Mouse (Mus musculus): Measurements from ENCODE around the gene Lrrc75a. TPM values are rescaled to one million over a fixed set of nuclear protein-coding genes. Genes with fewer than 3 reads are reported as not detected.
A peak's percentile ranks its signal among the peaks of the same experiment; 100 is the strongest.

Gene Lrrc75a
- polyA plus RNA-seq, 1 experiment from 2014 or later: 10.0 TPM

- Histone ChIP-seq H3K9me3 (replicated peaks; ENCODE audit: control insufficient read depth, low read length, poor library complexity, severe bottlenecking) (no peaks in the 10 kb centered on the region), H3K4me3 (ENCODE audit: low read depth, low read length) (no peak overlapping the region), H3K27ac (ENCODE audit: low read length) (no peak overlapping the region), H3K27me3 (ENCODE audit: control insufficient read depth, insufficient read depth, low read depth, low read length) (no peaks in the 10 kb centered on the region), H3K4me2 (ENCODE audit: low read length) (no peak overlapping the region), H3K4me1 (ENCODE audit: control insufficient read depth, insufficient read depth, low read length) (no peaks in the 10 kb centered on the region), H3K36me3 (ENCODE audit: control insufficient read depth, insufficient read depth, low read length) (peaks cover 19% of the 10 kb centered on the region), H3K9ac (ENCODE audit: low read depth, low read length) (no peak overlapping the region)
- 76% methylated on average over 10 of the region's 10 CpGs for WGBS
- no peak for ATAC-seq
Measured at GRCm38 (mm10) chr11:62589391-62589790, 58.9 kb downstream of the Lrrc75a start.

- H3K4me1 ChIP-seq (ENCODE audit: control insufficient read depth, insufficient read depth, low read length): no peaks in the 10 kb centered on the region
- no peak overlapping the region for H3K4me2 ChIP-seq (ENCODE audit: low read length)
- no peak for ATAC-seq
- no peaks in the 10 kb centered on the region for H3K27me3 ChIP-seq (ENCODE audit: control insufficient read depth, insufficient read depth, low read depth, low read length)
- WGBS: 78% methylated on average over 5 of the region's 5 CpGs
- no peak overlapping the region for H3K4me3 ChIP-seq (ENCODE audit: low read depth, low read length)
- no peaks in the 10 kb centered on the region for H3K9me3 ChIP-seq (replicated peaks; ENCODE audit: control insufficient read depth, low read length, poor library complexity, severe bottlenecking)
- peaks cover 22% of the 10 kb centered on the region for H3K36me3 ChIP-seq (ENCODE audit: control insufficient read depth, insufficient read depth, low read length)
- no peak overlapping the region for H3K27ac ChIP-seq (ENCODE audit: low read length)
- no peak overlapping the region for H3K9ac ChIP-seq (ENCODE audit: low read depth, low read length)
Measured at GRCm38 (mm10) chr11:62587034-62587433, 61.3 kb downstream of the Lrrc75a start.

- 83% methylated on average over 9 of the region's 9 CpGs for WGBS
- Histone ChIP-seq H3K27me3 (ENCODE audit: control insufficient read depth, insufficient read depth, low read depth, low read length) (no peaks in the 10 kb centered on the region), H3K36me3 (ENCODE audit: control insufficient read depth, insufficient read depth, low read length) (peaks cover 18% of the 10 kb centered on the region)
Measured at GRCm38 (mm10) chr11:62584671-62585206, 63.6 kb downstream of the Lrrc75a start.

GRCm38 (mm10) chr11:62583031-62583430 is 65.3 kb downstream of the Lrrc75a start:
- Histone ChIP-seq H3K4me2 (ENCODE audit: low read length) (no peak overlapping the region), H3K36me3 (ENCODE audit: control insufficient read depth, insufficient read depth, low read length) (peaks cover 20% of the 10 kb centered on the region), H3K4me3 (ENCODE audit: low read depth, low read length) (no peak overlapping the region), H3K27me3 (ENCODE audit: control insufficient read depth, insufficient read depth, low read depth, low read length) (no peaks in the 10 kb centered on the region), H3K27ac (ENCODE audit: low read length) (no peak overlapping the region), H3K9me3 (replicated peaks; ENCODE audit: control insufficient read depth, low read length, poor library complexity, severe bottlenecking) (no peaks in the 10 kb centered on the region), H3K4me1 (ENCODE audit: control insufficient read depth, insufficient read depth, low read length) (no peaks in the 10 kb centered on the region), H3K9ac (ENCODE audit: low read depth, low read length) (no peak overlapping the region)
- WGBS: 48% methylated on average over 6 of the region's 6 CpGs
- no peak for ATAC-seq

More at GRCm38 (mm10) chr11:62584671-62585206, 63.6 kb downstream of the Lrrc75a start:
- Histone ChIP-seq H3K9ac (ENCODE audit: low read depth, low read length) (no peak overlapping the region), H3K9me3 (replicated peaks; ENCODE audit: control insufficient read depth, low read length, poor library complexity, severe bottlenecking) (no peaks in the 10 kb centered on the region), H3K27ac (ENCODE audit: low read length) (no peak overlapping the region), H3K4me2 (ENCODE audit: low read length) (no peak overlapping the region), H3K4me3 (ENCODE audit: low read depth, low read length) (no peak overlapping the region), H3K4me1 (ENCODE audit: control insufficient read depth, insufficient read depth, low read length) (no peaks in the 10 kb centered on the region)
- ATAC-seq: no peak

- Histone ChIP-seq H3K27ac (ENCODE audit: low read length) (peak overlapping the region; percentile 85), H3K9me3 (replicated peaks; ENCODE audit: control insufficient read depth, low read length, poor library complexity, severe bottlenecking) (no peaks in the 10 kb centered on the region), H3K9ac (ENCODE audit: low read depth, low read length) (peak overlapping the region; percentile 84), H3K4me1 (ENCODE audit: control insufficient read depth, insufficient read depth, low read length) (peaks cover 6% of the 10 kb centered on the region), H3K4me2 (ENCODE audit: low read length) (peak overlapping the region; percentile 96), H3K27me3 (ENCODE audit: control insufficient read depth, insufficient read depth, low read depth, low read length) (no peaks in the 10 kb centered on the region), H3K4me3 (ENCODE audit: low read depth, low read length) (peak overlapping the region; percentile 70), H3K36me3 (ENCODE audit: control insufficient read depth, insufficient read depth, low read length) (peaks cover 6% of the 10 kb centered on the region; the same call in 1 of the 2 replicates)
- 59% methylated on average over 16 of the region's 16 CpGs for WGBS
- no peak for ATAC-seq
Measured at GRCm38 (mm10) chr11:62576530-62577152, 71.7 kb downstream of the Lrrc75a start.

- peak overlapping the region; percentile 70 for H3K4me3 ChIP-seq (ENCODE audit: low read depth, low read length)
- H3K36me3 ChIP-seq (ENCODE audit: control insufficient read depth, insufficient read depth, low read length): 0 out of 2 replicates have a peak, but pooled peaks cover 2% of the 10 kb centered on the region
- no peaks in the 10 kb centered on the region for H3K9me3 ChIP-seq (replicated peaks; ENCODE audit: control insufficient read depth, low read length, poor library complexity, severe bottlenecking)
- peak; percentile 78 for ATAC-seq
- H3K9ac ChIP-seq (ENCODE audit: low read depth, low read length): peak overlapping the region; percentile 84
- peak overlapping the region; percentile 85 for H3K27ac ChIP-seq (ENCODE audit: low read length)
- peak overlapping the region; percentile 96 for H3K4me2 ChIP-seq (ENCODE audit: low read length)
- no peaks in the 10 kb centered on the region for H3K27me3 ChIP-seq (ENCODE audit: control insufficient read depth, insufficient read depth, low read depth, low read length)
- H3K4me1 ChIP-seq (ENCODE audit: control insufficient read depth, insufficient read depth, low read length): peaks cover 6% of the 10 kb centered on the region
- 4% methylated on average over 27 of the region's 27 CpGs for WGBS
Measured at GRCm38 (mm10) chr11:62575659-62576438, 72.5 kb downstream of the Lrrc75a start.

- Histone ChIP-seq H3K27me3 (ENCODE audit: control insufficient read depth, insufficient read depth, low read depth, low read length) (no peaks in the 10 kb centered on the region), H3K4me3 (ENCODE audit: low read depth, low read length) (peak overlapping the region; percentile 70), H3K4me2 (ENCODE audit: low read length) (peak overlapping the region; percentile 96), H3K36me3 (ENCODE audit: control insufficient read depth, insufficient read depth, low read length) (0 out of 2 replicates have a peak, but pooled peaks cover 2% of the 10 kb centered on the region), H3K9me3 (replicated peaks; ENCODE audit: control insufficient read depth, low read length, poor library complexity, severe bottlenecking) (no peaks in the 10 kb centered on the region), H3K27ac (ENCODE audit: low read length) (peak overlapping the region; percentile 85), H3K4me1 (ENCODE audit: control insufficient read depth, insufficient read depth, low read length) (peaks cover 6% of the 10 kb centered on the region), H3K9ac (ENCODE audit: low read depth, low read length) (peak overlapping the region; percentile 84)
- 1% methylated on average over 9 of the region's 9 CpGs for WGBS
- ATAC-seq: peak; percentile 89
Measured at GRCm38 (mm10) chr11:62575297-62575658, 73.0 kb downstream of the Lrrc75a start.

GRCm38 (mm10) chr11:62574703-62575085 is 73.6 kb downstream of the Lrrc75a start:
- H3K9me3 ChIP-seq (replicated peaks; ENCODE audit: control insufficient read depth, low read length, poor library complexity, severe bottlenecking): no peaks in the 10 kb centered on the region
- H3K9ac ChIP-seq (ENCODE audit: low read depth, low read length): no peak overlapping the region
- H3K4me3 ChIP-seq (ENCODE audit: low read depth, low read length): no peak overlapping the region
- H3K4me2 ChIP-seq (ENCODE audit: low read length): no peak overlapping the region
- 83% methylated on average over 4 of the region's 4 CpGs for WGBS
- ATAC-seq: 0 out of 2 replicates have a peak, but pooled peaks have one; percentile 27
- 0 out of 2 replicates have a peak, but pooled peaks cover 2% of the 10 kb centered on the region for H3K36me3 ChIP-seq (ENCODE audit: control insufficient read depth, insufficient read depth, low read length)
- peaks cover 6% of the 10 kb centered on the region for H3K4me1 ChIP-seq (ENCODE audit: control insufficient read depth, insufficient read depth, low read length)
- H3K27ac ChIP-seq (ENCODE audit: low read length): no peak overlapping the region
- H3K27me3 ChIP-seq (ENCODE audit: control insufficient read depth, insufficient read depth, low read depth, low read length): no peaks in the 10 kb centered on the region
